Mouse (Mus musculus) kidney, adult 11 months (tissue): ENCODE data around the gene Cdc42ep2.

Experiments used
- DNase-seq: peaks from one replicate; pipeline ENCODE4 v3.0.0; 2022

Cdc42ep2 gene

DNA sequence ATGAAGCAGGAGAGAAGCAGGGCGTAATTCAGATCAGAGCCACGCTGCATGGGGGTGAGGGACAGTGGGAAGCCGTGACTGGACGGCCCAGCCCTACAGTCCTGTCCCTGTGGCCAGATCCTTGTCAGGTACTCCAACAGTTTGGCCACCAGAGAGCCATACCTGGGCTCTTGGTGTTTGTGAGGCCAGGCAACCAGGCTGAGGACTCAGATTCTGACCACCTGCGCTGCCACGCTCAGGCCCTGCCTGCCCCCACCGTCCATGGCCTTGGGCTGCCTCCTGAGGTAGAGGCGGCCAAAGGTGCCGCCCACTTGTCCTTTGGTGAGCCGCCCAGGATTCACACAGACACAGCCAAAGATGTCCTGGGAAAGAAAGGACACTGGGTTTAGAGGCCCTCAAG lies 16.0 kb upstream of the Cdc42ep2 start:
- DNase-seq, result no peak

DNA sequence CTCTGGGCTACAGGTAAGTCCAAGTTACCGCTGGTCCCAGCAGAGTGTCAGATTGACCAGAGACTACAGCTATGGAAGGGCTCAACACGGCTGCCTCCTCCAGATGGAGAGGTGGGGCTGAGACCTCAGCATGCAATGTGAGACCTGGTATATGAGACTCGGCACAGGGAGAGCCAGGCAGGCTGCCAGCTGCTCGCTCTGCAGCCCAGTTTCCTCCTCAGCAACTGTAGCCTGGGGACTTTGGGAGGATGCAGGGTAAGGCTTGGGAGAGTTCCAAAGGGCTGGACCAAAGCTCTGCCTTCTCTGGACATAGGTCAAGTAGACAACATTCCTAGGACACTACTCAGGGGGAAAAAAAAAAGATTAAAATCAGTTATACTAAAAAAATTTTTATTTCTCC lies 15.6 kb upstream of the Cdc42ep2 start:
- peak; percentile 91 for DNase-seq

DNA sequence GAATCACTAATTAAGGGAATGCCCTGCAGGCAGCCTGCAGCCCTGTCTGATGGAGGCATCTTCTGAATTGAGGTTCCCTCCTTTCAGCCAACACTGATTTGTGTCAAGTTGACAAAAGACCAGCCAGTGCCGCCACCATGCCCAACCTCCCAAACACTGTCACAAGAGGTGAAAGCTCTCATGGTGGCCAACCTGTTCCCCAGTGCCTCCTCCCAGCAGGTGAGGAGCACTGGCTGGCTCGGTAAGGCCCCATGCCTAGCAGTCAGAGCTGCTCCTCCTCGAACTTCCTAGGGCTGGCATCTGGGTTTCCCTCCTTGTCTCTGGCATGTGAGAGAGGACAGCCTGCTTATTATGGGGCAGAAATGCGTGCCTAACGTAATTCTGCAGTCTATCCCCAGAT lies 15.1 kb upstream of the Cdc42ep2 start:
- DNase-seq, result no peak

DNA sequence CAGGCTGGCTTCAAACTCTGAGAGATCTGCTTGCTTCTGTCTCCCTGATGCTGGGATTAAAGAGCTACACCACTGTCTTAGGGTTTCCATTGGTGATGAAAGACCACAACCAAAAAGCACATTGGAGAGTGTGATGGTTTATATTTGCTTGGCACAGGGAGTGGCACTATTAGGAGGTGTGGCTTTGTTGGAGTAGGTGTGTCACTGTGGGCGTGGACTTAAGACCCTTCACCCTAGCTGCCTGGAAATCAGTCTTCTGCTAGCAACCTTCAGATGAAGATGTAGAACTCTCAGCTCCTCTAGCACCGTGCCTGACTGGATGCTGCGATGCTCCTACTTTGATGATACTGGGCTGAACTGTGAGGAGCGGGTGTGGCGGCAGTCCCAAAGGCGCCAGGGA lies 13.9 kb upstream of the Cdc42ep2 start:
- no peak for DNase-seq

DNA sequence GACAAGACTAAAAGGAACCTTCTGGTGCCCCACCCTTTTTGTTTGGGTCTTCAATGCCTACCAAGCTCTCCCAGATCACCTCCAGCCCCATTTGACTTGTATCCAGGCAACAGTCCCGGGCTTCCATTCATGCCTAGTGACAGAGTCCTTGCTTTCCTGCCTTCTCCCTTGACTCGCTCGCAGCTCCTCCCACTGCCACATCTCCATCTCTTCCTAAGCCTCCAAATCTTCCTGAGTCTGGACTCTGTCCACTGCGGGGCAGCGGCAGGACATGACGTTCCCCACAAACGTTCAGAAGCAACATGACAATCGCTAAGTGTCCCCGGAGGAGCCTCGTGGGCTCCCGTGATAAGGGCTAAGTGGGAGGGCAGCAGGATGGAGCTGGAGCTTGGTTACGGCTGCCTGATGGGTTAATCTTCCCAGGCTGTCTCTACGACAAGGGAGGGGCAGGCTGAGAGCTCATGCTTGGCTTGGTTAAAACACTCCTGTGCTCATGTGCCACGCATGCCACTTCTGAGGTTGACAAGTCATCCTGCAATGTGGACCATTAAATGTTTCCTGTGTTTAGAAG lies 13.3 kb upstream of the Cdc42ep2 start:
- DNase-seq, result no peak

DNA sequence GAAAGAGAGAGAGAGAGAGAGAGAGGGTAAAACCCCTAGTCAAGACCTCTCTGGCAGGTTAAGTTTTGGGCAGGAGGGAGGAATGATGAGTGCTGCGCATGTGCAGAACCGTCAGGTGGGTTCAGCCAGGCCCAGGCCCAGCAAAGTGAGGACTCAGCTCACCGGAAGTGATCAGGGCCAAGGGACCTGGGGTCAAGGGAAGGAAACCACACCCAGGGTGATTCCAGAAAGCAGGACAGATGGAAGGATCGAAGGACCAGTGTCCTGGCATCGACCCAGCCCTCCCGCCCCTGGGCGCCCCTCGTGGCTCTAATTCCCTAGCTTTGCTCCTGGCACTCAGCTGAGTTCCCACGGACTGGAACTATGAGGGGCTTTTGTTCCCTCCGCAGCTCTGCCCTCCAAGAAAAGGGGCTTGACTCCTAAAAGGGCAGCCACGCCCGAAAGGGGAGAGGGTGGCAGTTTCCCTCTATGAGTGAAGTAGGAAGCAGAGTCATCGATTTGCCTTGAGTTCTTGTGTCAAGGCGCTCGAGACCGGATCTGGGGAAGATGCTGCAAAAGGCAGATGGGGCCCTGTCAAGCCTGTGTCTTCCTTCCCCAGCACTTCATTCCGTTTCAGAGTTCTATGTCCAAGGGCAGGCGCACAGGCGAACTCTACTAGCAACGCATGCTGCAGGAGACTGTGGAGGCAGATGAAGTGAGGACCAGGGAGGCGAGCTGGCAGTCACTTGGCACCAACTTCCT lies 12.6 kb upstream of the Cdc42ep2 start:
- no peak for DNase-seq

DNA sequence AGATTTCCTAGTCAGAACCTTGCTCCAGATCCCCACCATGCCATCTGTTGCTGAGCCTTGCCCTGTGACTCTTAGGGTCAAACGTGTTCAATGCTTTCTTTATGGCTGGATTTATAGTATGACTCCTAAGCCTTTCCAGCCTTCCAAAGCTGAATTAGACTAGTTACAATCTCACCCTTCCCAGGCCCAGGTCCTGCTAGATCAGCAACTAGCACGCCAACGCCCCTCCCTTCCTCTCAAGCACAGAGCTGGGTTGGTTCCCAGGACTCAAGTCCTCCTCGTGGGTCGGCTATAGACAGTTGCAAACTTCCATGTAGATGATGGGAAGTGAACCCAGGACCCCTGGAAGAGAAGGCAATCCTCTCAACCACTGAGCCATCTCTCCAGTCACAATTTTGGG lies 11.1 kb upstream of the Cdc42ep2 start:
- DNase-seq, result no peak

DNA sequence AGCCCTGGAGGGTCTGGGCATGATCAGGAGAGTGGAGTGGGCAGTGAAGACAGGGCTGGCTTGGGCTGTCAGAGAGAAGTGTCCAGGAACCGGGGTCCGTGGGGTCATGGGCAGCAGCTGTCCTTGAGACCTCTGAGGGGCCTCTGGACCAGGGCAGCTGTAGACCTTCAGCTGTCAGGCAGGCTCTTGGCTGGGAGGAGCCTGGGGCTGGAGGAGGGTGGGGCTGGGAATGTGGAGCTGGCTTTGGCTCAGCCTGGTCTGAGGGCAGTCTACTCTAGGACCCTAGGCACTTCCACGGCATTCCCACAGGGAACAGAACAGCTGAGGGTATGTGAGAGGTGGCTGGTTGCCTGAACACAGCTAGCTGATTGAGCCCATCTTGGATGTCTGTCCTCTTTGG lies 10.7 kb upstream of the Cdc42ep2 start:
- DNase-seq, result no peak

DNA sequence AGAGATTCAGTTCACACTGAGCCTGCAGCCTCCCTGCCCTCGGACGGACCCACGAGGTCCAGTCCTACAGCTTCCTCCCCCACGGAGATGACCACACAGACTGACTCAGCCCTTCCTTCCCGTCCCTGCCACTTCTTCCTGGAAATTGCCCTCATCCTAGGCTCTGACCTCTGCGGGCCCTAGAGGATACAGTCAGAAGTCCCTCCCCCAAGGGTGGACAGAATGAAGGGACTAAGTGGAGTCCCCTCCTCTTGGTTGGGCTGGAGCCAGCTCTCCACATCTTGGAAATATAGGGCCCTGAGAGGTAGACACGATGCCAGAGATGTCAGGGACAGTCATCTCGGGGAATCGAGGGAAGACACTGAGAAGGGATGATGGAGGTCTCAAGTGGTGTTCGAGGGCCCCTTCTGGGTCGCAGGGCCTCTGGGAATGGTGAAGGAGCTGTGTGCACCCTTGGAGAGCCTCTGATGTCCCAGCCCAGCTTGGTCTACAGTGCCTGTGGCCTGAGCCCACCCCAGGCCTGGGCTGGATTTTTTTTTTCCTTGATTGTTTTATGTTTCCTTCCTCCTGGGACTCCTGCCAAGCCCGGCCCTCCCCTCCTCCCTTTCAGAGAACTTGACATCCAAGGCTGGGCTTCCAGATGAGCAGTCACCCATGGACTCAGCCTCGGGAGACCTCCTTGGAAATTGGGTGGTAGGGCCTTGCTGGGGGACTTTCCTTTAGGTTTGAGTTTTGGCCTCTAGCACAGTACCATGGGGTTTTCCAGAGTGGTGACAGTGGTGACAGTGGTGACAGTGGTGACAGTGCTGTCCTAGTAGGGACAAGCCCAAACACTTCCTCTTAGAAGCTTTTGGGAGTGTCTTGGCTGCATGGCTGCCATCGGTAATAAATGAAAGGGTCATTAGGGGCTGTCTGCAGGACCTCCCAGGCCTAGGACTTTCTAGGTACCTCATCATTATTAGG lies 5.3 kb upstream of the Cdc42ep2 start:
- peak; percentile 80 for DNase-seq

DNA sequence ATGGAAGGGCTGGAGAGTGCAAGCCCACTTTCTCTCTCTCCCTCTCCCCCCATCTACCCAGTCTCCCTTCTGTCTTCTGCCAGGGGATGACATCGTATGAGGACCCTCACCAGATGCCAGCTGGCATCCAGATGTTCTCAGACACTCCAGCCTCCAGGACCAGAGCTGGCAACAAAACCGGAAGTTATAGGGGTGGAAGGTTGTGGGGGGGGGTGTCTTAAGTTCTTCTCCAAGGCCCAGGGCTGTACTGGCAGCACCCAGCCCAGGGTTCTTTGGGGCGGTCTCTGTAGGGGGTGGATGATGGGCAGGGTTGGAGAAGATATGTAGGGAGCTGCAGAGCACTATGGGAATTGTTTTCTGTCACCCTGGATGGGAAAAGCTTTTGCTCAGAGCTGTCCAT lies 3.9 kb upstream of the Cdc42ep2 start:
- no peak for DNase-seq

DNA sequence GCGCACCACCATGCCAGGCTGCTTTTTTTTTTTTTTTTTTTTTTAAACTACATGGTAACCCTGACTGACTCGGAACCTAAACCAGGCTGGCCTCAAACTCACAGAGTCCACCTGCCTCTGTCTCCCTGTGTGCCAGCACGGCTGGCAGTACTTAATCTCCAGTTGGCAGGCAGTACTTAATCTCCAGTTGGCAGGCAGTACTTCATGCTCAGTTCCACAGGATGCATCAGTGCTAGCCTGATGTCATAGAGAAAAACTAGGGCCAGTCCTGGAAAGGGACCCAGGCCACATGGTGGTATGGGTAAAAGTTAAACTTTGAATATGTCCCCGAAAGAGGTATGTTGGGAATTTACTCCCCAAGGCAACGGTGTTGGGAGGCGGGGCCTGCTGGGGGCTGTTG lies 3.5 kb upstream of the Cdc42ep2 start:
- no peak for DNase-seq

DNA sequence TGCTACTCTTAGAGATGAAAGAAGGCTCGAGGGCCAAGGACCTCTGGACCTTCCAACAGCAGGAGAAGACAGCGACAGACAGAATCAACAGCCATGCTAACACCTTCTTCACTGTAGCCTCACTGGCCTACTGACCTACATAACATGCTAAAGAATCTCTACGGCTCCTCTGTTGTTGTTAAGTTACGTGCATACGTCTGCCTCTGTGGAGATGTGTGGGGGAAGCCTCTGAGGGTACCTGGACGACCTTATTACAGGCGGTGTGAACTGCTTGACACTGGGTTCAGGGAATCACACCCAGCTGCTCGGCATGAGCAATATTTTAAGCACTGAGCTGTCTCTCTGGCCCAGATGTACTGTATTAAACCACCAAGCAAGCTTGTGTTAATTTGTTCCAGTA lies 2.9 kb upstream of the Cdc42ep2 start:
- DNase-seq, result no peak

DNA sequence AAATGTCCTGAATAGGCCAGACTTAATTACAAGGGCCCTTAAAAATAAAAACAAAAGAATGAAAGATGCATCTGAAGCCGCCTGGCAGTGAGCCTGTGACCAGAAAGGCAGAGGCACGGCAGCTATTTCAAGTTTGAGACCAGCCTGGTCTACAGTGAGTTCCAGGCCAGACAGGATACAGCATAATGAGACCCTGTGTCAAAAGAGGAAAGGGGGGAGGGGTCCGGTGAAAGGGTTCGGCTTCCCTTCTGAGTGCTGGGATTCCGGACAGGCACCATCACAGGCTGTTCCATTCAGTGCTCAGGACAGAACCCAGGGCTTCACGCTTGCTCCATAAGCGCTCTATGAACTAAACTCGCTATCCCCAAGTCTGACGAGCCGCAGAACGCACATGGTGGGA lies 2.4 kb upstream of the Cdc42ep2 start:
- no peak for DNase-seq

DNA sequence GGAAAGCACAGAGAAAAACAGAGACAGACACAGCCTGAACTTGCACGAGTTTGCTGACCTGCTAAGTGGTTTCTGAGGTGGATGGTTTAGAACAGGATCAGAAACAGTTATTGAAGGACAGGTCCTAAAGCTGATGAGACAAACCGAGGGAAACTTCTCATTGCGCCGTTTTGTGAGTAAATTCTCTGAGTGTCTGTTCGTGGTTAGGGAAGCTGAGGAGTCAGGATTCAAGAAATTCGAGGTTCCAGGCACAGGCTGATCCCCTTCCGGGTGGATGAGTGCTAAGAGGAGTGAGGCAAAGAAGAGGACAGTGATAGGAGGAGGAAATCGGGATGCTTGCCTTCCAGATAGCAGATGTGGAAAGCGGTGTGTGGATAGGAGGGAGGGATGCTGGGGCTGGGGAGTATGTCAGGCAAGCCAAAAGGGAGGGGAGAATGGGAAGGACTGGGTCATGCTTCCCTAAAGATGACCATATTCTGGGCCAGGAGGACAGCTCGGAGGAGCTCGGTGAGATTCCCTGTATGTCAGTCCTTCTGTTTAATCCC lies 767 bp upstream of the Cdc42ep2 start:
- no peak for DNase-seq

DNA sequence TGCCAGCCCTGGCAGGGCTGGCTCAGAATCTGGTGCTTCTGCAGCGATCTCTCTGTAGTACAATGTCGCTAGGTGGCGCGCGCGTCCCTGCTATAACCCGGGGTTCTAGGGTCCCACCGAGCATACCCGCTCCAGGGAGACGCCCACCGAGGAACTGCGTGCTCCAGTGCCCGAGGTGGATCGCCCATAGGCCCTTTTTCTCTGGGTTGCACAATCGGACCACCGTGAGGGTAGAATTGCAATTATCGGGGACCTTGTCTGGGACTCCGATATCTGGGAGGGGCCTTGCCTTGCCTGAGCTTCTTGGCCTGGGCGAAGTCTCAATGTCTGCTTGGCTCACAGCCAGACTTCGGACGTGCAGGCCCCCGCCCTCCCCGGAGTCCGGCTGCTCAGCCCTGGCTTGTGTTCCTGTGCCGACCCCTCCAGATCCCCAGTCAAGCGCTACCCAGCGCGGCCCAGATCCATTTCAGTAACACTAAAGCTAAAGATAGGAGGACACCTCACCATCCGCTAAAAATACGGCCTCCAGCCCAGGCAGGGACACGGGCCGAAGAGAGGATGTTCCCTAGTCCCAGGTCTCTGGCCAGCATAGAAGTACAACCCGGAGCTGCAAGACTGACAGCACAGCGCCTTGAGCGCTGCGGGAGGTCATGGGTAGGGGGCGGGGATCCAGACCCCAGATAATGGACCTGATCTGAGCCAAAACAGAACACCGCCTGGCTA lies 465 bp downstream of the Cdc42ep2 start:
- peak; percentile 84 for DNase-seq

DNA sequence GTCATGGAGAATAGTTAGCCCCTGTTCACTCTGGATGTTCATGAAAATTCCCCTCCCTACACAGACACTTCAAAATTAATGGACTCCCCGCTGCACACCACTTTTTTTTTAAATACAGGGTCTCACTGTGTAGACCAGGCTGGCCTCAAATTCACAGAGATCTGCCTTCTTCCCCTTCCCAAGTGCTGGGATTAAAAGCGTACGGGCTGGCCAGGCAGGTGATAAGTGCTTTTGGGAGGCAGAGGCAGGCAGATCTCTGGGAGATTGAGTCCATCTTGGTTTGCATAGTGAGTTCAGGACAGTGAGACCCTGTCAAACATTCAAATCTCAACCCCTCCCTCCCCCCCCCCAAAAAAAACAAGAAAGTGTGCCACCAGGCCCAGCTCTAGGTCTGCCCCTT lies 1.7 kb downstream of the Cdc42ep2 start:
- DNase-seq, result no peak

DNA sequence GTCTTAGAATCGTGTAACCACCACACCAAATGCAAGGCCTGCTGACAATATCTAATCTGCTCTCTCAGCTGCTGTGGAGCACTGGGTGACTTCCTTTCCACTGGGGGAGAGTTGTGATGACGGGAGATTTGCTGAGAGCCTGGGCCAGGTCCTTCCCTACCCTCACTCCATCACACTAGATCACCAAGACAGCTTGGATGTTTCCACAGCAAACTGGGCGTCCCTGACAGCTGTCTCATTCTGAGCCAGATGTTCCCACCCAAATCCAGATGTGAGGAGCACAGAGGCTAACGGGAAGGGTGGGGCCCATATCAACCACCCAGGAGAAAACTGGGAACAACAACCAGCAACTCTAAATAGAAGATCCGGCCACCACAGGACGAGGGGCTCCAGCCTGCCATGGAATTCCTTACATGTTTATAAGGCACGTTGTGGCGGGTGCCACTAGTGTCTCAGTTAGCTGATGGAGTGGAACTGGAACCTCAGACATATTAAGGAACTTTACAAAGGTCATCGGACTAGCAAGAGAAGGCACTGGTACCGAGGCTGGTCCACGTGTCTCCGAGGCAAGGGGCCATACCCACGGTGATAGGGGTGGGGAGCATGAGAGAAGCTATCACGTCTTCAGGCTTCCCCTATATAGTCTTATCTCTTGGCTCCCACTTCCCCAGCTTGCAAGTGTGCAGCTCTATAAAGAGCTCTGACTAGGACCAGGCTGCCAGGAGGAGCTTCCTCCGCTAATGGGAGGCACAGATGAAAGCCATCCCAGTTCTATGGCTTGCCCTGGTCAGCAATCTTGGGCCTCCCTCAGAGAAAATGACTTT lies 2.3 kb downstream of the Cdc42ep2 start:
- no peak for DNase-seq

DNA sequence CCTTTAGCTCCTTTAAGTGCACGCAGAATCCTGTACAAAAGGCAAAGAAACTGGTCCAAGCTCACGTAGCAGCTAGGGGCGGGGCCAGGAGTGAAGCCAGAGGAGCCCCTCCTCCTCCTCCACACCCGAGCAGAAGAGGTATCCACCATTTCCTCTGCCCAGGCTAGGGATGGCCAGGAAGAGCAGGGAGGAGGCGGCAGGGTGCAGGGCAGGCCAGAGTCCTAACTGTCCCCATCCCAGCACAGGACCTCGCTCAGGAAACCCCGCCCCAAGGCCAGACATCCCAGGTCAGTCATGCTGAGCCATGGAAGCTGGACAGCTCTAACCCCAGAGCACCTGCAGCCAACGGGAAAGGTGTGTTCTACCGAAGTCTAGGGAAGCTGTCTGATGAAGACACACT lies 2.9 kb downstream of the Cdc42ep2 start:
- DNase-seq, result peak; percentile 62

DNA sequence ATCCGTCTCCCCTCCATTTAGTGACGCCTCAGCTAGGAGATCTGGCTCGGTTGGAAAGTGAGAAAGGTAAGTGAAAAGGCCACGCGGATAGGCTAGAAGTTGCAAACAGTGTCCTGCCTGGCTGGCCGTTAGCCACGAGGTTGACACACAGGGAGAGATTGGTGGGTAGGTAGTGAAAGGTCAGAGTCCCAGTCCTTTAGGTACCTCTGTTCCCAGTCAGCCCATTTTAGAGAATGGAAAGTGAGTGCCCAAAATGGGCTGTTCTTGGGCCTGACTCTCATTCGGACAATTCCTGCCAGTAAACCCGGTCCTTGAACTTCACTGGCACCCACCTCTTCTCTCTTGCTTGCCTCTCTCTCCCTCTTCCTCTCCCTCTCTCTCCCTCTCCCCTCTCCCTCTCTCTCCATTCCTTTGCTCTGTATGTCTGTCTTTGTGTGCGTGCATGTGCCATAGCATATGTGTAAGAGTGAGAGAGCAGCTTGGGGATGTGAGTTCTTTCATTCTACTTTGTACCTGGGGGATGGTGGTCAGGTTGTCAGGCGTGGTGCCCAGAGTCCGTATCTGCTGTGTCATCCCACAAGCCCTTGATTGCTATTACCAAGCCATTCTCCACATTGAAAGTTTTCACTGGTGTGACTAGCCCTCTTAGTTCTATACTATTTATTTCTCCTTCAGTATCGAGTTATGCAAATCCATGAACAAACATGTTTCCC lies 11.5 kb downstream of the Cdc42ep2 start, which contains the start of gene Dpf2:
Dpf2 (minus strand) TSS at position 4 of the 713 bp plus-strand sequence.
- no peak for DNase-seq

DNA sequence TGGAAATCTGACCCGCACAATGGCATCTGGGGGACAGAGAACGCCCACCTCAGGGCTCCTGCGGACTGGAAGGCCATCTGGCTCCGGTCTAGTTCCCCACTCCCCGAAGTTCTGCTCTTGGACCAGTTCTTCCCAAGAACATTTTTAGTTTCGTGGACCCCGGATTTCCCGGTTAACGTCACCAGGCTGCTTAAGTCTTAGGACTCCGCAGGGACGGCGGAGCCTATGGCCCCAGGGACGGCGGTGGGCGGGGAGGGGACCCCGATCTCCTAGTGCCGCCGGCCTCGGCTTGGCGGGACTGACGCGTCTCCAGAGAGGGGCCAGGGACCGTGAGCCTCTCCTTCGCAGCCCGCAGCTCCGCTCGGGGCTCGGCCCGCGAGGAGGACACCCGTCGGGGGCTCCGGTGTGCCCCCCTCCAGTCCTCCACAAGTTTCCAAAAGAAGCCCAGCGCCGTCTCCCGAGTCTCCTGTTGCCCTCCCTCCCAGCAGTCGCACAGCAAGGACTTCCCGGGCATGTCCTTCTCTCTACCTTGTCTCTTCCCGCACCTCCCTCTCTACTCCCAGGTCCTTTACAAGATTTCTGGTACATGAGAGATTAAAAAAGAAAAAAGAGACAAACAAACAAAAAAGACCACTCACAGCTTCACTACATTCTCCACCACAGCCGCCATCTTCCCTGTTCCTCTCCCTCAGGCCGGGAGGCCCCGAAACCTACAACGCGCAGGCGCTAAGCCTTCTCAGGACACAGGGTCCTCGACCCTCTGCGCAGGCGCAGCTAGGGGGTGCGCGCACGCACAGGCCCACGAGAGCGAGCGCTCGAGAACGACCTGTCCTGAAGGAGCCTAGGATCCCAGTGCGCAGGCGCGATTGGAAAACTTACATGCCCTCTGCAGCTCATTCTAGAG lies 12.3 kb downstream of the Cdc42ep2 start:
- peak; percentile 99 for DNase-seq
